Mouse (Mus musculus) stomach, postnatal 0 days (tissue): ENCODE data around the gene Ihh.

Experiments
- CTCF ChIP-seq: IDR thresholded peaks from 2 replicates; pipeline ENCODE4 v1.5.1; 2016; ENCODE audit warnings: antibody characterized with exemption, low read depth, mild to moderate bottlenecking, moderate library complexity
- EP300 ChIP-seq: optimal IDR thresholded peaks from 2 replicates; pipeline ENCODE3; 2016; ENCODE audit warnings: antibody characterized with exemption

- TF ChIP-seq CTCF: peak; percentile 86
- TF ChIP-seq EP300: no peak
Measured at GRCm38 (mm10) chr1:74948784-74949665, 2.4 kb downstream of the Ihh start.
